Mouse (Mus musculus) olfactory bulb, adult 2 months (tissue): ENCODE data around the gene Tenm4.

Source experiments
- CTCF ChIP-seq: fragments of 200-500 bp; IDR thresholded peaks from 2 replicates; pipeline ENCODE4 v1.5.1; 2012; ENCODE audit warnings: low read depth, mild to moderate bottlenecking, low read length, moderate library complexity; ENCODE audit not compliant: insufficient read depth
- POLR2A ChIP-seq: fragments of 200-500 bp; IDR thresholded peaks from 2 replicates; pipeline ENCODE4 v1.6.1; 2012; ENCODE audit warnings: mild to moderate bottlenecking, low read depth, low read length, moderate library complexity; ENCODE audit not compliant: insufficient read depth

GRCm38 (mm10) chr7:96869079-96869810 lies 698.2 kb downstream of the Tenm4 start:
- no peak for TF ChIP-seq POLR2A
- no peak for TF ChIP-seq CTCF
